Mouse (Mus musculus) G1E (cell line): Measurements from ENCODE around the gene Bmp5.

Experiments used
- CTCF ChIP-seq: IDR thresholded peaks from 2 replicates; pipeline ENCODE4 v1.5.1; 2012; ENCODE audit warnings: low read depth, low read length, inconsistent platforms, mixed read lengths
- POLR2AphosphoS5 ChIP-seq: IDR thresholded peaks from 2 replicates; pipeline ENCODE4 v1.6.1; 2012; ENCODE audit warnings: low read depth, low read length, inconsistent platforms; ENCODE audit not compliant: insufficient replicate concordance

GRCm38 (mm10) chr9:75804940-75805339, 29.8 kb downstream of the Bmp5 start:
- no peak for TF ChIP-seq POLR2AphosphoS5
- no peak for TF ChIP-seq CTCF
